Mouse (Mus musculus): ENCODE measurements at regions not wholly inside any gene's neighbourhood (a gene's known extent, or its start where the extent isn't known, plus 50 kb on each side); places are given as distances from the start of the nearest gene placed in this dataset.
"Not testable (repeated sequence)": the region's sequence is repeated elsewhere in the genome, so short reads cannot be mapped to it uniquely, and the experiment has no call there.

DNA sequence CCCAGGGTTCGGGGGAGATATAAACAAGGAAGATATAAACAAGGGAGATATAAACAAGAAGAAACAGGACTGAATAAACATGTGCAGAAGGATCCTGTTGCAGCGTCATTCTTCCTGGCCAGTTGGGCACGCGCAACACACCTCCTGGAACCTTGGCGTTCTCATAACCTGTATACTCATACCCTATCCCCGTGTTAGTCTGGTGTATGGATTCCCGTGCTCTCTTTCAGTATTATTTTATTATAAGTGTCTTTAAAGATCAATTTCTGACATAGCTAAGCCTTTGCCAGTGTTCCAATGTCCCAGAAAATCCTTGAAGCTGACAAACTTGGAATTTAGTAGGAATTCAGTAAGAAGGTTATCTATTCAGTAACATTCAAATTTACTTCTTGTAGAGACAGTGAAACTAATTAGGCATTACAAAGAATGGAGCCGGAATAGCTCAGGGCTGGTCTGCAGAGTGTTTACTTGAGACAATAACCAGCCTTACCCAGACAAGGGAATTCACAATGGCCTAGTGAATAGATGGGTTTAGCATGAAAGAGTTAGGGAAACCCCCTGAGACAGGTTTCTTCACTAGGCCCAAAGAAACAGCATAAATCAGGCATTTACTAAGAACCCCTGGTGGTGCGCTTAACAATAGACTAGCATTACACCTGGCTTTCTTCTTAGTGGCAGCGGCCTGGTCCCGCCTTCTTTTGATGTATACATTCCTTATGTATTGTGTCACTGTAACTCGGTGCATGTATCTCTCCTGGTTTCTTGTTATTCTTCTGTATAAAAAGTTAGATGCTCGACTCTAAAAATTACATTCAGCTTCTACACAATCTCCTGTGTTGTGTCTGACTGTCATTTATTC, 458.4 kb downstream of the Epm2a start:
- not testable (repeated sequence) for DNase-seq (ENCODE audit: inconsistent age in 2 of 2, low spot score in 1 of 2)

DNA sequence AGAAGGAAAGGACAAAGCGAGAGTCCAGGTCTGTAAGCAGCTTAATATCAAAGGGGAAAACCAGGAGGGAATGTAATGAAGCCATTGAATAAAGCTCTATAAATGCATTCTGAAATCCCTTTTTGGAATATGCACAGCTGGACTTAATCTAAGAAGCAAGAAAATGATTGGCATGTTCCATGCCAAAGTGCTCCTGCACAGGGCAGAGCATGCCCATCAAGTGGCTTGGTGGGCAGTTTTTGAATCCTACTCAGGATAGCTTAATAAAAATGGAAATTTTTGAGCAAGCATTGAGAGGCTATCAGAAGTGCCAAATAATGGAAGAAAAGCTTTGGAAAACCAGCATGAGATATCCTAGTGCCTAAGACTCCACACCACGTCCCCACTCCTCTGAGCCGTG, 466.1 kb downstream of the Epm2a start:
- no peak for DNase-seq (ENCODE audit: inconsistent age in 2 of 2, low spot score in 1 of 2)

- no peak for DNase-seq (ENCODE audit: inconsistent age in 2 of 2, low spot score in 1 of 2)
These were observed 479.3 kb downstream of the Epm2a start for GRCm38 (mm10) chr10:11822418-11822959.

DNA sequence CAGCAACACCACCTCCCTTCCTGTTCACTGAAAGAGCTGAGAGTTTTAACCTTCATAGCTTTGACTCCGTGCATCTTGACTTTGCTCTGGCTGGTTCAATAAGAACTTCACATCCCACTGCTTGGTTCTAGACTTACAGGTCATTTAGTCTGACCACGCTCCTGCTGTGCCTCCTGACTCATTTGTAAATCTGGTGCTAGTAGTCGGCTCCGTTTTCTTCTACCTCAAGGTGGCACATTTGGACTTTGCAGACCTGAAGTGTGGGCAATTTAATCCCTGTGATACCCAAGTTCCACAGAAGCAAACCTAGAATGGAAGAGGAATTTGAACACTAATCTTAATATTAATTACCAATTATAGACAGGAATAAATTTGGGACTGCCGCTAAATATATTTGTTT, 497.9 kb downstream of the Epm2a start:
- no peak for DNase-seq (ENCODE audit: inconsistent age in 2 of 2, low spot score in 1 of 2)

GRCm38 (mm10) chr10:11841494-11841893, 498.3 kb downstream of the Epm2a start:
- DNase-seq (ENCODE audit: inconsistent age in 2 of 2, low spot score in 1 of 2): no peak

DNA sequence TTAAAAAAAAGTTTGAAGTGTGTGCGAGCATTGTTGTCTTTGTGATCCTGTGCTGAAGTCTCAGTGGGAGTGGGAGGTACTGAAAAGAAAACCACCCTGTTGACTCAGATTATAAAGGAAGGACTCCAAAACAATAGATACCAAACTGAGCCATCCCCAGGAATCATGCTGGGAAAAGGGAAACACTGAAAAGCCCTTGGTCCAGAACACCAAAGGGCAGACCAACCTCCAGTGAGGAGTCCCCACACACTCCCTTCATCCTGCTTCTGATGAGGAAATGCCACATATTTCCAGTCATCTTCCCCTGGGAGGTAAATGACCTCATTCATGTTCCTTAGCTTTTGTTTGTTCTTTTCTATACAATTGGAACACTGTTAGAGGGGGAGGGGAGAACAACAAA, 502.9 kb downstream of the Epm2a start:
- peak in 1 of 2 experiments; percentile 14 for DNase-seq (ENCODE audit: inconsistent age in 2 of 2, low spot score in 1 of 2)

DNA sequence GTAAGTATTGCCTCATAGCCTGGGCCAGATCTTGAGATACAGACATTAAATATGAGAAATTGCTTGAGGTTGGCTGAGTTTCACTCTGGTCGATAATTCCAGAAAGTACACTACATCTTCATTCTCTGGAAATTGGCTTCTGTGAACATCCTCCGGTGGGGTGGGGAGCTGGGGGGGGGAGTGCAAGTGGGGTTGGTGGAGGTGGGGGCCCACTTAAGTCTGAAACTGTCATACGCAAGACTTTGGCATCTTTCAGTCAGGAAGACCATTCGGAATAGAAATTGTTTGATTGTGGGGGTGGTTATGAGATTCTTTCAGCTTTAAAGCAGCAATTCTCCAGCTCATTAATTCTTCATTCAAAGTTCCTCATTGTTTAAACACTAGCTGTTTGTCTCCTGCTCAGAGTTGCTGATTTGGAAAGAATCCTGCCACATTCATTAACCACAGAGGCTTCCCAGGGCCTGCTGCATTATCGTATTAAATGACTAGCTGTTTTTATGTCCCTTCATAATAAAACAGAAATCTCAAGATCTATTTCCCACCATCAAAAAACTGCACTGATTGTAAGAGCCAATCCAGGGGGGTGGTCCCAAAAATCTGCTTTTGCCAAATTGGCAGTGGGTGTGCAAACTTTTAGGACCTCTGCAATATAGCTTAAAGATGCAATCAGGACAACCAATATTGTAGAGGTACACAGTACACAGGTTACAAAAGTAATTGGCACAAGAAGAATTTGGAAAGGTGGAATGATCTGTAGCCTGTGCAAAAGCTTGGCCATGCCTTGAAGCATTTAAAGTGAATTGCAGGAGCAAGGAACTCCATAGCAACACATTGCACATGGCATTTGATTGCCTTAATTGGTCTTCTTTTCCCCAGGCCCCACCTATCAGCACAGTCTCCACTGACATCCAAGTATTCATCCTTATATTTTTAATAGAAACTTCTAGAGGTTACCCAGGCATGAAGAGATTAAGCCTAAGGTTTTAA, 532.2 kb downstream of the Epm2a start:
- DNase-seq (ENCODE audit: inconsistent age in 2 of 2, low spot score in 1 of 2): no peak

GRCm38 (mm10) chr10:11886237-11886636, 543.0 kb downstream of the Epm2a start:
- no peak for DNase-seq (ENCODE audit: inconsistent age in 2 of 2, low spot score in 1 of 2)

DNA sequence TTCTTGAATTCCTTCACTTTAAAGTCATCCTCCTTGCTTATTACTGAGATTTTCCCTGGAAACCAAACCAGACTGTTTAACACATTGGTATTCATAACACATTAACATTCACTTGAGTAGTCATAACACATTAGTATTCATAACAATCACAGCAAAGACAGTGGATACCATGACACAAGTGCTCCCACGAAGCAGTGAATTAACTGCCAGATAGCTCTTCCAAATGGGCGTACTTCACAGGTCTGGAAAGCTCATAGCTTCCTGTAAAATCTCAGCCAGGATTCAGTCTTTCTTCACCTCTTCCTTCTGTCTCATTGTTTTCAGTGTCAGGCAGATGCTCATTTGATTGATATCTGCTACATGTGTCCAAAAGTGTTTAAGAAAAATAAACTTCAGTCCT, 545.7 kb downstream of the Epm2a start:
- no peak for DNase-seq (ENCODE audit: inconsistent age in 2 of 2, low spot score in 1 of 2)

GRCm38 (mm10) chr10:11922132-11922531, 578.9 kb downstream of the Epm2a start:
- no peak for DNase-seq (ENCODE audit: inconsistent age in 2 of 2, low spot score in 1 of 2)

- no peak for DNase-seq (ENCODE audit: inconsistent age in 2 of 2, low spot score in 1 of 2)
These were observed 595.0 kb downstream of the Epm2a start for GRCm38 (mm10) chr10:11938164-11938563.

- DNase-seq (ENCODE audit: inconsistent age in 2 of 2, low spot score in 1 of 2): no peak
These were observed 599.6 kb downstream of the Epm2a start for GRCm38 (mm10) chr10:11942772-11943171.

- DNase-seq (ENCODE audit: inconsistent age in 2 of 2, low spot score in 1 of 2): no peak
These were observed 617.2 kb downstream of the Epm2a start for GRCm38 (mm10) chr10:11960327-11960922.

DNA sequence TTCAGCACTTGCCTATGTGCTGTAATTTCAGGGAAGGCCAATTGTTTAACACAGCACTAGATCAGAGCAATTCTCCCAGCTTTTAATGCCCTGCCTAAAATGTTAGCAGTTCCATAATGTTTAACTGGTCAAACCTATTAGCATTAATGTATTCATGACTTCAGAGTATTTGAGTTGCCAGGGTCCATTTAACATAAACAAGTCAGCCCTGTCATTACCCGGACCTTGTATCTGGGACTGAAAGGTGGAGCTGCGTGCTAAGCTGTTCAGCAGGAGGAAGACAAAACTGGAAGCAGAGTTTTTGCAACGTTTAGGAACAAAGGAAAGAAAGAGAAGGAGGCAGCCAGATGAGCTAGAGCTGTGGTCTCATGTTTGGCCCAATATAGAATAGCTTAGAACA, 661.8 kb downstream of the Epm2a start:
- DNase-seq (ENCODE audit: inconsistent age in 2 of 2, low spot score in 1 of 2): no peak

GRCm38 (mm10) chr10:12005889-12006288, 662.7 kb downstream of the Epm2a start:
- peak in 1 of 2 experiments; percentile 32 for DNase-seq (ENCODE audit: inconsistent age in 2 of 2, low spot score in 1 of 2)

DNA sequence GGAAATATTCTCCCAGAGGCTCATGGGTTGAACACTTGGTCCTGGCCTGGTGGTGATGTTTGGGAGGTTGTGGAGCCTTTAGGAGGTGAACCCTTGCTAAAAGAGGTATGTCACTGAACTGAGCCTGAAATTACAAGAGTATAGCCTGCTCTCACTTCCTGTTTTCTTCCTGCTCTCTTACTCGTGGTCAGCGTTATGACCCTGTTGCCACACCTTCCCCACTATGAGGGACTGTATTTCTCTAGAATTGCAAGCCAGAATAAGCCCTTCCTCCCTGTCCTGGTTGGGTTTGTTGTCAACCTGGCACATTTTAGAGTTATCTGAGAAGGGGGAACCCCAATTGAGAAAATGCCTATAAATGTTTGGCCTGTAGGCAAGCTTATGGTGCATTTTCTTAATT, 674.1 kb downstream of the Epm2a start:
- no peak for DNase-seq (ENCODE audit: inconsistent age in 2 of 2, low spot score in 1 of 2)

- DNase-seq (ENCODE audit: inconsistent age in 2 of 2, low spot score in 1 of 2): no peak
These were observed 675.1 kb downstream of the Epm2a start for GRCm38 (mm10) chr10:12018281-12018680.

DNA sequence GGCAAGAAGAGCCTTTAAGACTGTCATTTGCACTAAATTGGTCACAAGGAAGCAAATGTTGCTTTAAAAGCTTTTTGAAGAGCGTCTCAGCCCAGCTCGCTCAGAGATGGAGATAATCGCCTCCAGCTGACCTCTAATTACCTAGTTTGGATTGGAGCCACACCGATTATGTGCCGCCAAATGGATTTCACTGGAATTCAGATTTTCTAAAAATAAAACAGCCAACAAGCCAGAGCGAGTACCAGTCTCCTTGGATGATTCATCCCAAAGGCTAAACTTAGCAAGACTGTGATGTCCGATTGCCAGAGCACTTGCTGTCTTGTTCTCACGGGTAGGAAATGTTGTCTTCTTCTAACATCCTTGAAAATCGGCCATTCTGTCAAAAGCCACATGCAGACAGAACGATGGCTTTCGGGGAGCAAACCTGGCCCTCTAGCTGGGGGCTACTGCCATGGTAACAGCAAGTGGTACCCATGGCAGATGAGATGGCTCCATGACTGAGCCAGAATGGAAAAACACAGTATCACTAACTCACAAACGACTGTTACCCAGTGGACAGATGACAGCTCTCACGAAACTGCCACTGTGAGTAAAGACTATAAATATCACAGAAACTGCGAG, 676.1 kb downstream of the Epm2a start:
- peak; percentile 38 to 86 for DNase-seq (ENCODE audit: inconsistent age in 2 of 2, low spot score in 1 of 2)

GRCm38 (mm10) chr10:12020576-12020975, 677.4 kb downstream of the Epm2a start:
- no peak for DNase-seq (ENCODE audit: inconsistent age in 2 of 2, low spot score in 1 of 2)

DNA sequence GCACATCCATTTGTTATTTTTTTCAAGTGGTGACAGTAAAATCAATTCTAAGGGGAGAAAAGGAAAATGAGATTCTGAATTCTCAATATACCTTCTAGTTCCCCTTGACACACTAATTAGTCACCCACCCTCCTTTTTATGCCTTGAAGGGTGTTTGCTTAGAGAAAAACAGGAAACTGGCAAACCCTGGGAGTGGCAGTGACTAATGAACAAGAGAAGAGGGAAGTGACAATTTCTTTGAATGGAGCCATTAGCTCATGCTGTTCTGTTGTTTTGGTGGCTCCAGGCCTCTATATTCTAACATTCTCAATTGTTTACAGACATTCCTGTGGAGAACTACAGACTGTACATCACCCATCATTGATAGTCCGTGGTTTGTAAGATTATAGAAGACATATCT, 692.0 kb downstream of the Epm2a start:
- DNase-seq (ENCODE audit: inconsistent age in 2 of 2, low spot score in 1 of 2): no peak

GRCm38 (mm10) chr10:12045937-12046336, 702.7 kb downstream of the Epm2a start:
- DNase-seq (ENCODE audit: inconsistent age in 2 of 2, low spot score in 1 of 2): no peak
